Mouse (Mus musculus): ENCODE results near the gene Soga1. TPM values are rescaled to one million over a fixed set of nuclear protein-coding genes. Genes with fewer than 3 reads are reported as not detected.

The Soga1 gene
- total RNA-seq, 2 experiments from 2014 or later, result 11.1 to 12.2 TPM

GRCm38 (mm10) chr2:157084831-157085585 lies 6.0 kb upstream of the Soga1 start:
- intact Hi-C loops (cut with DNase I; ENCODE audit: low total_unique reads), result no loop called here
- no peak for DNase-seq

GRCm38 (mm10) chr2:157081960-157082359 lies 2.9 kb upstream of the Soga1 start:
- intact Hi-C loops (cut with DNase I; ENCODE audit: low total_unique reads), result no loop called here
- no peak for DNase-seq

- intact Hi-C loops (cut with DNase I; ENCODE audit: low total_unique reads), result no loop called here
- no peak for DNase-seq
These were observed 2.3 kb upstream of the Soga1 start for GRCm38 (mm10) chr2:157081331-157081730.

- no peak for DNase-seq
- intact Hi-C loops (cut with DNase I; ENCODE audit: low total_unique reads), result loop anchor here (5.0 kb wide), 1 partner anchor 42 kb away; no protein-coding TSS in a partner anchor
These were observed 687 bp upstream of the Soga1 start for GRCm38 (mm10) chr2:157079701-157080180.

GRCm38 (mm10) chr2:157078059-157078792 lies 828 bp downstream of the Soga1 start:
- intact Hi-C loops (cut with DNase I; ENCODE audit: low total_unique reads), result loop anchor here (5.0 kb wide), 1 partner anchor 41 kb away; no protein-coding TSS in a partner anchor

GRCm38 (mm10) chr2:157077641-157078058 lies 1.4 kb downstream of the Soga1 start:
- intact Hi-C loops (cut with DNase I; ENCODE audit: low total_unique reads), result loop anchor here (5.0 kb wide), 1 partner anchor 40 kb away; no protein-coding TSS in a partner anchor
- DNase-seq, result peak; percentile 92

More at GRCm38 (mm10) chr2:157078059-157078792, 828 bp downstream of the Soga1 start:
- peak; percentile 46 for DNase-seq

- intact Hi-C loops (cut with DNase I; ENCODE audit: low total_unique reads), result loop anchor here (5.0 kb wide), 1 partner anchor 40 kb away; no protein-coding TSS in a partner anchor
- peak; percentile 54 for DNase-seq
These were observed 1.9 kb downstream of the Soga1 start for GRCm38 (mm10) chr2:157077160-157077559.

GRCm38 (mm10) chr2:157076585-157076984 lies 2.5 kb downstream of the Soga1 start:
- no peak for DNase-seq
- intact Hi-C loops (cut with DNase I; ENCODE audit: low total_unique reads), result loop anchor here (5.0 kb wide), 1 partner anchor 39 kb away; no protein-coding TSS in a partner anchor

GRCm38 (mm10) chr2:157075685-157076084 lies 3.4 kb downstream of the Soga1 start:
- DNase-seq, result no peak
- intact Hi-C loops (cut with DNase I; ENCODE audit: low total_unique reads), result loop anchor here (5.0 kb wide), 1 partner anchor 38 kb away; no protein-coding TSS in a partner anchor

GRCm38 (mm10) chr2:157075226-157075625 lies 3.8 kb downstream of the Soga1 start:
- intact Hi-C loops (cut with DNase I; ENCODE audit: low total_unique reads), result loop anchor here (5.0 kb wide), 1 partner anchor 38 kb away; no protein-coding TSS in a partner anchor
- DNase-seq, result no peak

GRCm38 (mm10) chr2:157074772-157075171 lies 4.3 kb downstream of the Soga1 start:
- intact Hi-C loops (cut with DNase I; ENCODE audit: low total_unique reads), result loop anchor here (5.0 kb wide), 1 partner anchor 37 kb away; no protein-coding TSS in a partner anchor

GRCm38 (mm10) chr2:157074186-157074724 lies 4.8 kb downstream of the Soga1 start:
- DNase-seq, result peak; percentile 67
- intact Hi-C loops (cut with DNase I; ENCODE audit: low total_unique reads), result no loop called here

More at GRCm38 (mm10) chr2:157074772-157075171, 4.3 kb downstream of the Soga1 start:
- DNase-seq, result no peak

GRCm38 (mm10) chr2:157073378-157074052 lies 5.5 kb downstream of the Soga1 start:
- intact Hi-C loops (cut with DNase I; ENCODE audit: low total_unique reads), result no loop called here
- no peak for DNase-seq

GRCm38 (mm10) chr2:157072316-157072990 lies 6.6 kb downstream of the Soga1 start:
- no peak for DNase-seq
- intact Hi-C loops (cut with DNase I; ENCODE audit: low total_unique reads), result no loop called here

- intact Hi-C loops (cut with DNase I; ENCODE audit: low total_unique reads), result no loop called here
- DNase-seq, result peak; percentile 73
These were observed 7.5 kb downstream of the Soga1 start for GRCm38 (mm10) chr2:157071556-157071955.

GRCm38 (mm10) chr2:157070365-157070764 lies 8.7 kb downstream of the Soga1 start:
- intact Hi-C loops (cut with DNase I; ENCODE audit: low total_unique reads), result no loop called here
- DNase-seq, result peak; percentile 53

- DNase-seq, result no peak
- intact Hi-C loops (cut with DNase I; ENCODE audit: low total_unique reads), result no loop called here
These were observed 9.2 kb downstream of the Soga1 start for GRCm38 (mm10) chr2:157069755-157070315.

- DNase-seq, result peak; percentile 72
- intact Hi-C loops (cut with DNase I; ENCODE audit: low total_unique reads), result no loop called here
These were observed 9.7 kb downstream of the Soga1 start for GRCm38 (mm10) chr2:157069355-157069735.

Data from gastrocnemius, postnatal 14 days (tissue).